In genomic region chr2:156857835-156858234, GRCm38 (mm10) we compare ENCODE assay signal across 11 mouse cellular contexts. TPM values are rescaled to one million over a fixed set of nuclear protein-coding genes. Genes with fewer than 3 reads are reported as not detected.
DNase-seq lines count a peak whose midpoint lies in the region; ATAC-seq and TF ChIP-seq lines count a peak whose summit lies in the region.
"Had no signal": no experiment of that assay in that cellular context is flagged by ENCODE, and none has a peak within 500 bp of the region (broad histone marks: within the 10 kb centered on the region; RNA-seq: fewer than 3 reads in every experiment).

4930518I15Rik (minus strand) TSS chr2:156857946.

- 77% methylated on average over 2 of the region's 2 CpGs for WGBS in heart, embryonic 13.5 days
- 77% methylated on average over 2 of the region's 2 CpGs for WGBS in lung, postnatal 0 days
- WGBS in liver, embryonic 15.5 days (ENCODE audit: insufficient replicate concordance), result 76% methylated on average over 2 of the region's 2 CpGs

- H3K27me3 ChIP-seq in heart, embryonic 13.5 days (replicated peaks), result no peaks in the 10 kb centered on the region
- H3K27me3 ChIP-seq in lung, postnatal 0 days (replicated peaks; ENCODE audit: insufficient read depth, low read length), result no peaks in the 10 kb centered on the region
- no peaks in the 10 kb centered on the region for H3K27me3 ChIP-seq in liver, embryonic 15.5 days

- intact Hi-C loops in gastrocnemius, adult 2 months (cut with DNase I), result loop anchor here (2.0 kb wide), 1 partner anchor 51 kb away; no protein-coding TSS in a partner anchor

- H3K9me3 ChIP-seq in heart, embryonic 13.5 days, result no peaks in the 10 kb centered on the region
- H3K9me3 ChIP-seq in lung, postnatal 0 days (ENCODE audit: low read length), result no peaks in the 10 kb centered on the region
- H3K9me3 ChIP-seq in liver, embryonic 15.5 days (replicated peaks), result no peaks in the 10 kb centered on the region

- H3K9ac ChIP-seq in heart, embryonic 13.5 days, result peak within 1 kb of the TSS; percentile 68
- H3K9ac ChIP-seq in lung, postnatal 0 days (replicated peaks; ENCODE audit: low read depth), result 0 out of 2 replicates have a peak within 1 kb of the TSS, but pooled peaks have one; percentile 12
- H3K9ac ChIP-seq in liver, embryonic 15.5 days, result no peak within 1 kb of the TSS

- no peak for DNase-seq in heart, adult 11 months
- no peak for DNase-seq in lung, postnatal 0 days (ENCODE audit: low spot score)
- no peak for DNase-seq in lung, postnatal 4 days
- DNase-seq in gastrocnemius, adult 2 months, result no peak
- DNase-seq in urinary bladder, postnatal 10 days (ENCODE audit: low spot score), result no peak
- DNase-seq: gastrocnemius, postnatal 36 days; kidney, postnatal 14 days; thymus, postnatal 4 days had no signal

- peak within 1 kb of the TSS; percentile 64 for H3K4me2 ChIP-seq in heart, embryonic 13.5 days
- H3K4me2 ChIP-seq in lung, postnatal 0 days (replicated peaks; ENCODE audit: low read depth, low read length), result peak within 1 kb of the TSS; percentile 14; the same call in 1 of the 2 replicates
- no peak within 1 kb of the TSS for H3K4me2 ChIP-seq in liver, embryonic 15.5 days

- no peak for TF ChIP-seq CTCF in lung, postnatal 0 days (IDR thresholded peaks at IDR 0.05)
- no peak for TF ChIP-seq CTCF in bone marrow macrophage, adult 2 months (IDR thresholded peaks at IDR 0.05; ENCODE audit: low read depth, low read length)
- TF ChIP-seq CTCF in gastrocnemius, adult 2 months (IDR thresholded peaks at IDR 0.05), result no peak

- peaks cover 37% of the 10 kb centered on the region for H3K4me1 ChIP-seq in heart, embryonic 13.5 days
- H3K4me1 ChIP-seq in lung, postnatal 0 days (ENCODE audit: insufficient read depth, low read depth, low read length), result peaks cover 6% of the 10 kb centered on the region; the same call in 1 of the 2 replicates
- peaks cover 18% of the 10 kb centered on the region for H3K4me1 ChIP-seq in bone marrow macrophage, adult 2 months (ENCODE audit: control insufficient read depth, insufficient read depth, low read length)
- H3K4me1 ChIP-seq in liver, embryonic 15.5 days (replicated peaks), result peaks cover 19% of the 10 kb centered on the region

- no peak for ATAC-seq in heart, embryonic 13.5 days (ENCODE audit: extremely low read depth, insufficient number of reproducible peaks, low FRiP score, low TSS enrichment)
- ATAC-seq in lung, postnatal 0 days, result no peak
- no peak for ATAC-seq in liver, embryonic 15.5 days (ENCODE audit: insufficient read depth)

- H3K27ac ChIP-seq in heart, embryonic 13.5 days (replicated peaks), result peak within 1 kb of the TSS; percentile 78
- H3K27ac ChIP-seq in lung, postnatal 0 days (ENCODE audit: low read length), result peak within 1 kb of the TSS; percentile 62
- peak within 1 kb of the TSS; percentile 72 for H3K27ac ChIP-seq in bone marrow macrophage, adult 2 months (ENCODE audit: insufficient read depth, low read depth, low read length)
- peak within 1 kb of the TSS; percentile 51 for H3K27ac ChIP-seq in liver, embryonic 15.5 days (replicated peaks)
- H3K27ac ChIP-seq in gastrocnemius, adult 2 months, result no peak within 1 kb of the TSS

- no peak for TF ChIP-seq POLR2A in bone marrow macrophage, adult 2 months (IDR thresholded peaks at IDR 0.05; ENCODE audit: borderline replicate concordance, low read depth, low read length)

- H3K36me3 ChIP-seq in heart, embryonic 13.5 days, result peaks cover 42% of the 10 kb centered on the region
- peaks cover 7% of the 10 kb centered on the region; the same call in 1 of the 2 replicates for H3K36me3 ChIP-seq in lung, postnatal 0 days (ENCODE audit: insufficient read depth, low read length)
- peaks cover 21% of the 10 kb centered on the region for H3K36me3 ChIP-seq in liver, embryonic 15.5 days (replicated peaks)

- TF ChIP-seq EP300 in lung, postnatal 0 days (IDR thresholded peaks at IDR 0.05), result no peak

- peak within 1 kb of the TSS; percentile 29 for H3K4me3 ChIP-seq in heart, embryonic 13.5 days
- H3K4me3 ChIP-seq in lung, postnatal 0 days (ENCODE audit: low read depth, low read length), result no peak within 1 kb of the TSS
- H3K4me3 ChIP-seq in bone marrow macrophage, adult 2 months (ENCODE audit: insufficient read depth, low read length), result peak within 1 kb of the TSS; percentile 53
- H3K4me3 ChIP-seq in liver, embryonic 15.5 days (replicated peaks), result no peak within 1 kb of the TSS
- H3K4me3 ChIP-seq in gastrocnemius, adult 2 months, result no peak within 1 kb of the TSS

RNA-seq across cellular contexts. Expression of gene 4930518I15Rik, which starts in this region (rescaled TPM):
- polyA plus RNA-seq in heart, embryonic 13.5 days (2015; fragmentation: Nextera tagmentation; extraction: Ambion mirVana), result 4.1 and 5.3 TPM in 2 replicates
- polyA plus RNA-seq in lung, postnatal 0 days (2015; fragmentation: Nextera tagmentation; extraction: Ambion mirVana), result 4.1 and 5.5 TPM in 2 replicates
- polyA plus RNA-seq in bone marrow macrophage, adult 2 months (2012; ENCODE audit: insufficient read depth, insufficient read length, missing spikeins), result 6.4 and 7.1 TPM in 2 replicates
- polyA plus RNA-seq in liver, embryonic 15.5 days (2015; fragmentation: Nextera tagmentation; extraction: Ambion mirVana), result 2.0 and 2.5 TPM in 2 replicates
- total RNA-seq in gastrocnemius, adult 2 months (2021), result under 1 TPM; 0.73 to 0.79 TPM

Comparison
In these comparisons a context has a peak if more than half of its experiments do, and no peak if none do; other contexts are left out.
1. H3K4me3 ChIP-seq: peak in heart, embryonic 13.5 days (single experiment) and bone marrow macrophage, adult 2 months (single experiment); none in lung, postnatal 0 days (single experiment), liver, embryonic 15.5 days (single experiment) and gastrocnemius, adult 2 months (single experiment).